Mouse (Mus musculus): Measurements from ENCODE around the gene Crybg2. TPM values are rescaled to one million over a fixed set of nuclear protein-coding genes. Genes with fewer than 3 reads are reported as not detected.

Crybg2 gene
- total and polyA plus RNA-seq, 2 experiments from 2014 or later, result 4.5 to 8.4 TPM

GRCm38 (mm10) chr4:134127121-134127455 is 66.5 kb downstream of the Crybg2 start:
- 90% methylated on average over 7 of the region's 7 CpGs for WGBS
- H3K4me2 ChIP-seq (ENCODE audit: low read depth, low read length, poor library complexity, severe bottlenecking), result peak overlapping the region; percentile 77; the same call in 1 of the 2 replicates
- 0 out of 2 replicates have a peak overlapping the region, but pooled peaks have one; percentile 24 for H3K9ac ChIP-seq (replicated peaks; ENCODE audit: low read length, poor library complexity, severe bottlenecking)
- no peak overlapping the region for H3K27ac ChIP-seq (ENCODE audit: low read depth, low read length)
- no peak for DNase-seq (ENCODE audit: low spot score)
- no peaks in the 10 kb centered on the region for H3K27me3 ChIP-seq (ENCODE audit: insufficient read depth, low read length)
- TF ChIP-seq CTCF (IDR thresholded peaks at IDR 0.05), result no peak
- H3K4me3 ChIP-seq (ENCODE audit: low read depth, low read length), result no peak overlapping the region; the same call in 1 of the 2 replicates
- no peak for ATAC-seq (ENCODE audit: low FRiP score)
- peaks cover 9% of the 10 kb centered on the region for H3K36me3 ChIP-seq (ENCODE audit: insufficient read depth, low read length)
- no peaks in the 10 kb centered on the region for H3K9me3 ChIP-seq (ENCODE audit: low read length)
- peaks cover 13% of the 10 kb centered on the region; the same call in 1 of the 2 replicates for H3K4me1 ChIP-seq (ENCODE audit: insufficient read depth, low read length)

- peaks cover 9% of the 10 kb centered on the region for H3K36me3 ChIP-seq (ENCODE audit: insufficient read depth, low read length)
- H3K9ac ChIP-seq (replicated peaks; ENCODE audit: low read length, poor library complexity, severe bottlenecking), result peak overlapping the region; percentile 75
- H3K4me3 ChIP-seq (ENCODE audit: low read depth, low read length), result peak overlapping the region; percentile 71
- H3K4me1 ChIP-seq (ENCODE audit: insufficient read depth, low read length), result peaks cover 13% of the 10 kb centered on the region; the same call in 1 of the 2 replicates
- H3K27ac ChIP-seq (ENCODE audit: low read depth, low read length), result peak overlapping the region; percentile 73; the same call in 1 of the 2 replicates
- ATAC-seq (ENCODE audit: low FRiP score) (no peak), DNase-seq (ENCODE audit: low spot score) (no peak)
- H3K9me3 ChIP-seq (ENCODE audit: low read length), result no peaks in the 10 kb centered on the region
- H3K27me3 ChIP-seq (ENCODE audit: insufficient read depth, low read length), result no peaks in the 10 kb centered on the region
- TF ChIP-seq CTCF (IDR thresholded peaks at IDR 0.05), result no peak
- WGBS, result 56% methylated on average over 8 of the region's 8 CpGs
- peak overlapping the region; percentile 77 for H3K4me2 ChIP-seq (ENCODE audit: low read depth, low read length, poor library complexity, severe bottlenecking)
Observed at GRCm38 (mm10) chr4:134127793-134128192, 67.2 kb downstream of the Crybg2 start.

GRCm38 (mm10) chr4:134128221-134128982 is 67.8 kb downstream of the Crybg2 start, which contains the start of gene Sh3bgrl3:
TSS of gene Sh3bgrl3 (minus strand) at chr4:134128789.
- Histone ChIP-seq H3K27me3 (ENCODE audit: insufficient read depth, low read length) (no peaks in the 10 kb centered on the region), H3K4me1 (ENCODE audit: insufficient read depth, low read length) (peaks cover 13% of the 10 kb centered on the region; the same call in 1 of the 2 replicates), H3K9ac (replicated peaks; ENCODE audit: low read length, poor library complexity, severe bottlenecking) (peak within 1 kb of the TSS; percentile 75), H3K36me3 (ENCODE audit: insufficient read depth, low read length) (peaks cover 9% of the 10 kb centered on the region), H3K9me3 (ENCODE audit: low read length) (no peaks in the 10 kb centered on the region), H3K4me2 (ENCODE audit: low read depth, low read length, poor library complexity, severe bottlenecking) (peak within 1 kb of the TSS; percentile 77), H3K27ac (ENCODE audit: low read depth, low read length) (peak within 1 kb of the TSS; percentile 73), H3K4me3 (ENCODE audit: low read depth, low read length) (peak within 1 kb of the TSS; percentile 71)
- WGBS, result under 1% methylated on average over 47 of the region's 50 CpGs
- ATAC-seq (ENCODE audit: low FRiP score) (peak; percentile 89), DNase-seq (ENCODE audit: low spot score) (peak; percentile 91)
- TF ChIP-seq CTCF (IDR thresholded peaks at IDR 0.05), result no peak

GRCm38 (mm10) chr4:134128983-134129362 is 68.4 kb downstream of the Crybg2 start:
- Histone ChIP-seq H3K9ac (replicated peaks; ENCODE audit: low read length, poor library complexity, severe bottlenecking) (peak overlapping the region; percentile 75), H3K27ac (ENCODE audit: low read depth, low read length) (peak overlapping the region; percentile 73), H3K36me3 (ENCODE audit: insufficient read depth, low read length) (peaks cover 9% of the 10 kb centered on the region), H3K27me3 (ENCODE audit: insufficient read depth, low read length) (no peaks in the 10 kb centered on the region), H3K4me2 (ENCODE audit: low read depth, low read length, poor library complexity, severe bottlenecking) (peak overlapping the region; percentile 77), H3K9me3 (ENCODE audit: low read length) (no peaks in the 10 kb centered on the region), H3K4me3 (ENCODE audit: low read depth, low read length) (peak overlapping the region; percentile 71), H3K4me1 (ENCODE audit: insufficient read depth, low read length) (peaks cover 13% of the 10 kb centered on the region; the same call in 1 of the 2 replicates)
- WGBS, result 6% methylated on average over 14 of the region's 14 CpGs
- ATAC-seq (ENCODE audit: low FRiP score), result peak; percentile 8; the same call in 1 of the 2 replicates
- DNase-seq (ENCODE audit: low spot score), result no peak
- no peak for TF ChIP-seq CTCF (IDR thresholded peaks at IDR 0.05)

GRCm38 (mm10) chr4:134129482-134129881 is 68.9 kb downstream of the Crybg2 start:
- Histone ChIP-seq H3K4me2 (ENCODE audit: low read depth, low read length, poor library complexity, severe bottlenecking) (peak overlapping the region; percentile 77), H3K9ac (replicated peaks; ENCODE audit: low read length, poor library complexity, severe bottlenecking) (no peak overlapping the region), H3K36me3 (ENCODE audit: insufficient read depth, low read length) (peaks cover 9% of the 10 kb centered on the region), H3K4me1 (ENCODE audit: insufficient read depth, low read length) (peaks cover 13% of the 10 kb centered on the region; the same call in 1 of the 2 replicates), H3K27me3 (ENCODE audit: insufficient read depth, low read length) (no peaks in the 10 kb centered on the region), H3K27ac (ENCODE audit: low read depth, low read length) (no peak overlapping the region; the same call in 1 of the 2 replicates), H3K9me3 (ENCODE audit: low read length) (no peaks in the 10 kb centered on the region), H3K4me3 (ENCODE audit: low read depth, low read length) (no peak overlapping the region)
- TF ChIP-seq CTCF (IDR thresholded peaks at IDR 0.05), result no peak
- DNase-seq (ENCODE audit: low spot score) (no peak), ATAC-seq (ENCODE audit: low FRiP score) (no peak)
- 49% methylated on average over 6 of the region's 6 CpGs for WGBS

GRCm38 (mm10) chr4:134132117-134132516 is 71.5 kb downstream of the Crybg2 start:
- Histone ChIP-seq H3K4me3 (ENCODE audit: low read depth, low read length) (no peak overlapping the region), H3K9me3 (ENCODE audit: low read length) (no peaks in the 10 kb centered on the region), H3K4me1 (ENCODE audit: insufficient read depth, low read length) (peaks cover 13% of the 10 kb centered on the region; the same call in 1 of the 2 replicates), H3K27ac (ENCODE audit: low read depth, low read length) (no peak overlapping the region), H3K36me3 (ENCODE audit: insufficient read depth, low read length) (peaks cover 6% of the 10 kb centered on the region), H3K4me2 (ENCODE audit: low read depth, low read length, poor library complexity, severe bottlenecking) (no peak overlapping the region), H3K9ac (replicated peaks; ENCODE audit: low read length, poor library complexity, severe bottlenecking) (no peak overlapping the region), H3K27me3 (ENCODE audit: insufficient read depth, low read length) (no peaks in the 10 kb centered on the region)
- whole genome bisulfite sequencing, result 97% methylated on average over 3 of the region's 3 CpGs
- ATAC-seq (ENCODE audit: low FRiP score), result no peak
- TF ChIP-seq CTCF (IDR thresholded peaks at IDR 0.05), result no peak
- DNase-seq (ENCODE audit: low spot score), result no peak
